Mouse (Mus musculus) heart, postnatal 10 days (tissue): ENCODE measurements around the gene Hnrnpa1. TPM values are rescaled to one million over a fixed set of nuclear protein-coding genes. Genes with fewer than 3 reads are reported as not detected.

Experiments
- DNase-seq, 2 experiments: peaks; one replicate each; pipeline ENCODE4 v3.0.0; 2021
- intact Hi-C: fragments of 180-260 bp; cut with DNase I; formaldehyde crosslinking; loops from one replicate; pipeline ENCODE4 v1.15.1; 2025
- total RNA-seq, 2 experiments: library from RNA; stranded (reverse); gene quantifications; 2 replicates each; pipeline ENCODE4 v1.2.3; 2021

The Hnrnpa1 gene
- 100 to 1,000 TPM; 299 to 318 TPM for total RNA-seq

- DNase-seq, result peak; percentile 96 to 97
- intact Hi-C loops, result loop anchor here (2.0 kb wide), 1 partner anchor 64 kb away; no protein-coding TSS in a partner anchor
Measured at GRCm38 (mm10) chr15:103240160-103241028, at the start of gene Hnrnpa1. Gene Hnrnpa1 (plus strand): TSS chr15:103240432.

- intact Hi-C loops, result no loop called here
- DNase-seq, result peak in 1 of 2 experiments; percentile 75
Measured at GRCm38 (mm10) chr15:103190531-103191462, 49.4 kb upstream of the Hnrnpa1 start.

GRCm38 (mm10) chr15:103193606-103194005 lies 46.6 kb upstream of the Hnrnpa1 start:
- intact Hi-C loops, result no loop called here
- no peak for DNase-seq

- no peak for DNase-seq
- intact Hi-C loops, result no loop called here
Measured at GRCm38 (mm10) chr15:103196835-103197234, 43.4 kb upstream of the Hnrnpa1 start.

- no peak for DNase-seq
- intact Hi-C loops, result no loop called here
Measured at GRCm38 (mm10) chr15:103197785-103198184, 42.4 kb upstream of the Hnrnpa1 start.

GRCm38 (mm10) chr15:103202088-103202793 lies 38.0 kb upstream of the Hnrnpa1 start:
- peak; percentile 83 to 85 for DNase-seq
- intact Hi-C loops, result no loop called here

- peak in 1 of 2 experiments; percentile 46 for DNase-seq
- intact Hi-C loops, result loop anchor here (5.0 kb wide), 1 partner anchor 102 kb away; no protein-coding TSS in a partner anchor
Measured at GRCm38 (mm10) chr15:103205156-103205555, 35.1 kb upstream of the Hnrnpa1 start.

GRCm38 (mm10) chr15:103214149-103214548 lies 26.1 kb upstream of the Hnrnpa1 start:
- DNase-seq, result peak; percentile 22 to 31
- intact Hi-C loops, result no loop called here

GRCm38 (mm10) chr15:103214971-103215907 lies 25.0 kb upstream of the Hnrnpa1 start:
- peak; percentile 91 for DNase-seq
- intact Hi-C loops, result no loop called here

GRCm38 (mm10) chr15:103216052-103216451 lies 24.2 kb upstream of the Hnrnpa1 start:
- DNase-seq, result no peak
- intact Hi-C loops, result no loop called here

GRCm38 (mm10) chr15:103220785-103221184 lies 19.4 kb upstream of the Hnrnpa1 start:
- DNase-seq, result peak in 1 of 2 experiments; percentile 35
- intact Hi-C loops, result no loop called here

GRCm38 (mm10) chr15:103221386-103221785 lies 18.8 kb upstream of the Hnrnpa1 start:
- no peak for DNase-seq
- intact Hi-C loops, result no loop called here

GRCm38 (mm10) chr15:103224161-103224560 lies 16.1 kb upstream of the Hnrnpa1 start:
- no peak for DNase-seq
- intact Hi-C loops, result no loop called here

GRCm38 (mm10) chr15:103227022-103227421 lies 13.2 kb upstream of the Hnrnpa1 start:
- intact Hi-C loops, result no loop called here
- DNase-seq, result no peak

- intact Hi-C loops, result no loop called here
- no peak for DNase-seq
Measured at GRCm38 (mm10) chr15:103227572-103227971, 12.7 kb upstream of the Hnrnpa1 start.

- intact Hi-C loops, result no loop called here
- peak in 1 of 2 experiments; percentile 28 for DNase-seq
Measured at GRCm38 (mm10) chr15:103228904-103229303, 11.3 kb upstream of the Hnrnpa1 start.

GRCm38 (mm10) chr15:103233119-103233518 lies 7.1 kb upstream of the Hnrnpa1 start:
- DNase-seq, result no peak
- intact Hi-C loops, result no loop called here

- intact Hi-C loops, result no loop called here
- DNase-seq, result no peak
Measured at GRCm38 (mm10) chr15:103237295-103237694, 2.9 kb upstream of the Hnrnpa1 start.

- peak; percentile 96 to 98 for DNase-seq
- intact Hi-C loops, result loop anchor here (2.0 kb wide), 1 partner anchor 26 kb away; no protein-coding TSS in a partner anchor
Measured at GRCm38 (mm10) chr15:103239130-103239684, 1.0 kb upstream of the Hnrnpa1 start.
